Mouse (Mus musculus) liver, embryonic 11.5 days (tissue): ENCODE measurements around the gene Sorcs2. TPM values are rescaled to one million over a fixed set of nuclear protein-coding genes. Genes with fewer than 3 reads are reported as not detected.

ENCODE experiments used
- ATAC-seq: fragments of 200-750 bp; cut with Nextera tagmentation; replicated peaks from 2 replicates; pipeline ENCODE4 v1.8.0; 2017; ENCODE audit warnings: moderate number of reproducible peaks, mild to moderate bottlenecking, moderate TSS enrichment, moderate library complexity; ENCODE audit not compliant: low FRiP score
- DNase-seq: peaks from one replicate; pipeline ENCODE4 v3.0.0-alpha.2; 2017; ENCODE audit warnings: low spot score
- H3K27ac ChIP-seq: fragments of 300-500 bp; sonication (generic); 2 replicates; pipeline ENCODE4 v1.5.1; 2014; ENCODE audit warnings: mild to moderate bottlenecking, low read depth, low read length, control low read depth
- H3K27me3 ChIP-seq: fragments of 300-500 bp; sonication (generic); replicated peaks from 2 replicates; pipeline ENCODE4 v1.6.1; 2014; ENCODE audit warnings: low read length, mixed read lengths; ENCODE audit not compliant: control insufficient read depth, insufficient read depth
- H3K36me3 ChIP-seq: fragments of 300-500 bp; sonication (generic); 2 replicates; pipeline ENCODE4 v1.6.1; 2014; ENCODE audit warnings: mild to moderate bottlenecking, low read length, moderate library complexity, mixed read lengths; ENCODE audit not compliant: control insufficient read depth, insufficient read depth
- H3K4me1 ChIP-seq: fragments of 300-500 bp; sonication (generic); replicated peaks from 2 replicates; pipeline ENCODE4 v1.6.1; 2014; ENCODE audit warnings: low read length, mixed read lengths; ENCODE audit not compliant: control insufficient read depth, insufficient read depth
- H3K4me2 ChIP-seq: fragments of 300-500 bp; sonication (generic); 2 replicates; pipeline ENCODE4 v1.6.1; 2014; ENCODE audit warnings: mild to moderate bottlenecking, control low read depth, moderate library complexity
- H3K4me3 ChIP-seq: fragments of 300-500 bp; sonication (generic); 2 replicates; pipeline ENCODE4 v1.5.1; 2014; ENCODE audit warnings: low read depth, low read length, control low read depth
- H3K9ac ChIP-seq: fragments of 300-500 bp; sonication (generic); 2 replicates; pipeline ENCODE4 v1.6.1; 2014; ENCODE audit warnings: low read depth, low read length, control low read depth
- H3K9me3 ChIP-seq: fragments of 300-500 bp; sonication (generic); 2 replicates; pipeline ENCODE4 v1.6.1; 2016; ENCODE audit warnings: low read length, inconsistent platforms, mixed read lengths; ENCODE audit not compliant: control insufficient read depth
- WGBS: fragments of 180-500 bp; shearing (Covaris S2); extraction: QIAGEN DNeasy Blood & Tissue Kit; methylation state at CpG from one replicate; pipeline ENCODE4 v1.1.7; 2014; 5-methylcytosine and 5-hydroxymethylcytosine counted together
- polyA plus RNA-seq: library from polyadenylated mRNA; unstranded; fragments of >200 nt; fragmentation: Nextera tagmentation; extraction: Ambion mirVana; gene quantifications from 2 replicates; pipeline ENCODE4 v1.2.1, GENCODE M21; 2014

Sorcs2 gene
- polyA plus RNA-seq, 1 experiment from 2014 or later = 2.2 TPM

DNA sequence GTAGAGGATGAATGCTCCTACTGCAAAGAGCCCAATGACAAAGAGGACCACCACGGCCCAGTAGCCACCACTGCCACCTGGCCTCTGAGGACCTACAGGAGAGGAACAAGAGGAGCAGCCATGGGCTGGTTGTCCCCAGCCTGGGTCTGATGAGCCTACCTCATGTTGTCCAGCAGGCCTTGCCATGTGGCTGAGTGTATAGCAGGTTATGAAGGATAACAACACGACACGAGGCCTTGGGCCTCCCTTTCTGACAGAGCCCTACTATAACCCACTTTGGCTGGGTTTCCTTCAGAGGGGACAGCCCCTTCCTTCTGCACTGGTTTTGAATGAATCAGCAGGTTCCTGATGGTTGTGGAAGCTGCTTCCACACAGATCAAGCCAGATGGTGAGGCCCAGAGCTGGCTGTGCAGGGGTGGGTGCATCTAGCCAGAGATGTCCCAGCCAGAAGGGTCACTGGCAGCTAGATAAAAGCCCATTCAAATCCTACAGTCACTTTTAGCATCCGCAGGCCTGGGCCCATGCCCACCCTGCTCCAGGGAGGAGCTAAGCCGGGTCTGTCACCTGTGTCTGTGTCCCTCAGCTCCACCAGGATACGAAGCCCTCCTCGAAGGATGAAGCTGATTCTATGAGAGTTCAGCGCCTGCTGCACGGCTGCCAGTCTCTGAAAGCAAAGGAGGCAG, 373.8 kb downstream of the Sorcs2 start:
- H3K4me1 ChIP-seq = no peaks in the 10 kb centered on the region
- no peaks in the 10 kb centered on the region for H3K9me3 ChIP-seq
- no peak overlapping the region for H3K4me2 ChIP-seq
- no peaks in the 10 kb centered on the region for H3K36me3 ChIP-seq
- WGBS = 82% methylated on average over 9 of the region's 9 CpGs
- no peaks in the 10 kb centered on the region for H3K27me3 ChIP-seq
- H3K27ac ChIP-seq = no peak overlapping the region
- H3K4me3 ChIP-seq = no peak overlapping the region
- DNase-seq (no peak), ATAC-seq (no peak)
- no peak overlapping the region for H3K9ac ChIP-seq

DNA sequence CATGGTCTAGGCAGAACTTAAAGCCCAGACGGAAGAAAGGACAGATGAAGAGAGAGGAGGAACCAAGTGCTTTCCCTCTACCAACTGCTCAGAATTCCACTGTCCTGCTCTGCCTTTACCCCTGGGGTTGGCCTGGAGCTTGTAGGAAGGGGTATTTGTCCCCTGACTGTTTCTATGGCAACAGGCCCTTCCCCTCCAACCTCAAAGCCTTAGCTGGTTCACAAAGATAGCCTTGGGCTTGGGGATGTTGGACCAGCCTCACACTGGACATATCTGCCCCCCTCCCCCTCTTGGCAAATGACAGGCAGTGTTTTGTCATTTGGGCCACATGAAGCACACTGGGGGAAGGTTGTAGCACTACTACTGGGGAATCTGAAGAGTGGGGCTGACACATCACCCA, 375.6 kb downstream of the Sorcs2 start:
- H3K9ac ChIP-seq = no peak overlapping the region
- no peaks in the 10 kb centered on the region for H3K36me3 ChIP-seq
- no peaks in the 10 kb centered on the region for H3K4me1 ChIP-seq
- H3K4me2 ChIP-seq = no peak overlapping the region
- H3K27me3 ChIP-seq = no peaks in the 10 kb centered on the region
- no peaks in the 10 kb centered on the region for H3K9me3 ChIP-seq
- WGBS = 100% methylated on average over 1 of the region's 1 CpGs
- ATAC-seq (no peak), DNase-seq (no peak)
- no peak overlapping the region for H3K4me3 ChIP-seq
- no peak overlapping the region for H3K27ac ChIP-seq

- no peak overlapping the region for H3K4me3 ChIP-seq
- no peaks in the 10 kb centered on the region for H3K4me1 ChIP-seq
- no peaks in the 10 kb centered on the region for H3K9me3 ChIP-seq
- ATAC-seq (no peak), DNase-seq (no peak)
- H3K36me3 ChIP-seq = no peaks in the 10 kb centered on the region
- no peaks in the 10 kb centered on the region for H3K27me3 ChIP-seq
- WGBS = 76% methylated on average over 3 of the region's 3 CpGs
- H3K4me2 ChIP-seq = no peak overlapping the region
- H3K9ac ChIP-seq = no peak overlapping the region
- no peak overlapping the region for H3K27ac ChIP-seq
Measured at GRCm38 (mm10) chr5:36021091-36021490, 376.8 kb downstream of the Sorcs2 start.

DNA sequence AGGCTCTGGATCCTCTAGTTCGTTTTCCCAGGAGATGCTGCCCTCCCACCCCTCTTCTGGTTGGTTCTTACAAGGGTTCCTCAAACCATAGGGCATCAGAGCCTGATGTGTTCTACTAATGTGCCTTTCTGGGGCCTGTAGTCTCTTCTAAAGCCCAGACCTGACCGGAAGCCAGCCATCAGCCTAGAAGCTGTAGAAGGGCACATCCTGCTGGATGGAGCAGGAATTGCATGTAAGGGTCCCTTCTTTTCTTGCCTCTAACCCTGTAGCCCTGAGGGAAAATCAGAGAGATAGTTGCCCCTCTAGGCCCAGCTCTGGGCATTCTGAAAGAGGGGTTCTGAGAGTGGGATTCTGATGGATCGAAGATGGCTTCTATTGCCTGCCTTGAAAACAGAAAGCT, 379.6 kb downstream of the Sorcs2 start:
- 75% methylated on average over 3 of the region's 3 CpGs for WGBS

DNA sequence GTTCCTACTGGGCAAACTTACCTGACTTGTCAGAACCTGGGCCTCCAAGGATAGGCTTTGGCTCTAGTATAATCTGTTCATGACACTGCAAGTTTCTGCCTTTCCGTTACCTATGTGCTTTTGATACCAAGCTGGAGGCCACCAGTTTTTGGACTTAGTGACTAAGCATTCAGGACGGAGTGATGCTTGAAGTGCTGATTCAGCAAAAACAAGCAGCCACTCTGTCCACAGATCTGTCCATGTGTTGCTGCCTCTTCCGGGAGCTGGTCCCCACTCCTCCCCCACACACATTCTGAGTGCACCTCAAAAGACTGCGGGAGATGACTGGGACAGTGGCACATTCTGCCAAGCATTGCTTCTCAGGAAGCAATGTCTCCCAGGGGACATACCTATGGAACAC, 388.5 kb downstream of the Sorcs2 start:
- H3K27me3 ChIP-seq = no peaks in the 10 kb centered on the region
- H3K4me1 ChIP-seq = no peaks in the 10 kb centered on the region
- H3K9me3 ChIP-seq = no peaks in the 10 kb centered on the region
- H3K9ac ChIP-seq = no peak overlapping the region
- H3K4me3 ChIP-seq = no peak overlapping the region
- no peaks in the 10 kb centered on the region for H3K36me3 ChIP-seq
- no peak for DNase-seq
- WGBS = 78% methylated on average over 4 of the region's 4 CpGs
- no peak overlapping the region for H3K4me2 ChIP-seq
- no peak for ATAC-seq
- H3K27ac ChIP-seq = no peak overlapping the region

More for the DNA sequence above, 379.6 kb downstream of the Sorcs2 start:
- H3K36me3 ChIP-seq = no peaks in the 10 kb centered on the region
- H3K4me2 ChIP-seq = no peak overlapping the region
- ATAC-seq = no peak
- no peaks in the 10 kb centered on the region for H3K9me3 ChIP-seq
- H3K9ac ChIP-seq = no peak overlapping the region
- H3K4me3 ChIP-seq = no peak overlapping the region
- no peaks in the 10 kb centered on the region for H3K4me1 ChIP-seq
- no peak overlapping the region for H3K27ac ChIP-seq
- DNase-seq = no peak
- no peaks in the 10 kb centered on the region for H3K27me3 ChIP-seq

GRCm38 (mm10) chr5:36007649-36008048, 390.3 kb downstream of the Sorcs2 start:
- H3K4me1 ChIP-seq = no peaks in the 10 kb centered on the region
- no peak overlapping the region for H3K4me3 ChIP-seq
- H3K9me3 ChIP-seq = no peaks in the 10 kb centered on the region
- H3K27ac ChIP-seq = no peak overlapping the region
- WGBS = 87% methylated on average over 10 of the region's 10 CpGs
- no peak overlapping the region for H3K4me2 ChIP-seq
- no peaks in the 10 kb centered on the region for H3K36me3 ChIP-seq
- no peaks in the 10 kb centered on the region for H3K27me3 ChIP-seq
- no peak overlapping the region for H3K9ac ChIP-seq
- ATAC-seq (no peak), DNase-seq (no peak)

DNA sequence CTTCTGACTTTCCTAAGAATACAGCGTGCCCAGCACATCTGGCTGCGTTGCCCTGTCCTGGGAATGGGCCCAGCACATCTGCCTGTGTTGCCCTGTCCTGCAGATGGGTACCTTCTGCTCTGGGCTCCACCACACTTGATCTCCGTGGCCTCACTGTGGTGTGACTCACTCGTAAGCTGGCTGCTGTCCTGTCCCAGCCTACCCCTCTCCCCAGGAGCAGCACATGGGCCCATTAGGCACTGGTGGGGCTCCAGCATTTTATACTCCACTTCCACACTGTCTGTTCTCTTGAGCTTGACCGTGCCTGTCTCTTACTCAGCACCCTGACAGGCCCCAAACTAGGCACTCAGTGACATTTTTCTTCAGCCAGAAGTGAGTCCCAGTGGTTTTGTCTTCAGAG, 391.4 kb downstream of the Sorcs2 start:
- no peak overlapping the region for H3K4me2 ChIP-seq
- 60% methylated on average over 5 of the region's 5 CpGs for WGBS
- H3K4me1 ChIP-seq = no peaks in the 10 kb centered on the region
- no peaks in the 10 kb centered on the region for H3K9me3 ChIP-seq
- DNase-seq = no peak
- no peak overlapping the region for H3K27ac ChIP-seq
- no peak overlapping the region for H3K9ac ChIP-seq
- H3K4me3 ChIP-seq = no peak overlapping the region
- no peaks in the 10 kb centered on the region for H3K27me3 ChIP-seq
- H3K36me3 ChIP-seq = no peaks in the 10 kb centered on the region
- no peak for ATAC-seq

DNA sequence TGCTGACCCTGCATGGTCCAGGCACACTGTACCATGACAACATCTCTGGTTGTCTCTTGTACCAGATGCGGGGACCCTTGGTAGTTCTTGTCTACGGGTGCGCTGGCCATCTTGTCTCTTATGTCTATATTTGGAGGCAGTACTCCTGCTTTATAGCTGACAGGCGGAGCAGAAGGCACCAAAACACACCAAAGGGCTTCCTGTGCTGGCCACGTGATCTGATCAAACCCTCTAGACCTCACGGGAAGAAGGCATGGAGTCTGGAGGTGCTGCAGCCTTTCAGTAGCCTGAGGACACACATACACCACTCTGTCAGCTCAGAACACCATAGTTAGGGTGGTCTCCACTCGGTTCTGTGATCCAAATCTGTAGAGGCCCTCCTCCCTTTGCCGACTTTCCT, 391.8 kb downstream of the Sorcs2 start:
- ATAC-seq (no peak), DNase-seq (no peak)
- Histone ChIP-seq H3K9ac (no peak overlapping the region), H3K4me1 (no peaks in the 10 kb centered on the region), H3K36me3 (no peaks in the 10 kb centered on the region), H3K27me3 (no peaks in the 10 kb centered on the region), H3K27ac (no peak overlapping the region), H3K9me3 (no peaks in the 10 kb centered on the region), H3K4me3 (no peak overlapping the region), H3K4me2 (no peak overlapping the region)
- WGBS = 62% methylated on average over 8 of the region's 8 CpGs

GRCm38 (mm10) chr5:36003797-36004196, 394.1 kb downstream of the Sorcs2 start:
- Histone ChIP-seq H3K27ac (no peak overlapping the region), H3K36me3 (0 out of 2 replicates have a peak, but pooled peaks cover 2% of the 10 kb centered on the region), H3K9ac (no peak overlapping the region), H3K4me3 (no peak overlapping the region), H3K4me2 (no peak overlapping the region), H3K9me3 (no peaks in the 10 kb centered on the region), H3K27me3 (no peaks in the 10 kb centered on the region), H3K4me1 (no peaks in the 10 kb centered on the region)
- ATAC-seq = no peak
- 74% methylated on average over 10 of the region's 10 CpGs for WGBS
- DNase-seq = no peak
